Mouse (Mus musculus) spleen, adult 2 months (tissue): ENCODE data around the gene Gm20388.

Experiments used
- CTCF ChIP-seq: fragments of 200-500 bp; IDR thresholded peaks from 2 replicates; pipeline ENCODE4 v1.5.1; 2011; ENCODE audit warnings: mild to moderate bottlenecking, inconsistent platforms; ENCODE audit not compliant: insufficient read depth, insufficient read length, insufficient replicate concordance; ENCODE audit errors: extremely low read depth
- POLR2A ChIP-seq: fragments of 200-500 bp; IDR thresholded peaks from 2 replicates; pipeline ENCODE4 v1.6.1; 2011; ENCODE audit warnings: low read depth, low read length, inconsistent platforms

DNA sequence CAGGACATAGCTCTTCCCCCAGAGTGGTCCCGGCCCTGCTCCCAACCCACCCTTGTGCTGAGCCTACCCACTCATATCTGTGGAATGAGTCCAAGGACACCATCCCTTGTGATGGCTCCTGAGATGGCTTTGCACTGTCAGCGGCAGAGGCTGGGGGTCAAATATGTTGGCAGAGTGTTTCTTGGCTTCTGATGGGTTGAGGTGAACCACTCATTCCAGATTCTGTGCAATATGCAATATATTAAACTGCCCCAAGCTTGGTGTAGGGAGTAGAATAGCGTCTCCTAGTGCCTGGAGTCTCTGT is 641.0 kb downstream of the Gm20388 start:
- no peak for TF ChIP-seq POLR2A
- no peak for TF ChIP-seq CTCF
